Mouse (Mus musculus): ENCODE data around the gene Ust.
"Not testable (repeated sequence)": the region's sequence is repeated elsewhere in the genome, so short reads cannot be mapped to it uniquely, and the experiment has no call there.

Ust gene

GRCm38 (mm10) chr10:8518141-8519013, at the start of gene Ust:
Ust (minus strand) TSS chr10:8518825.
- in situ Hi-C loops (cut with MseI, MboI): no loop called here

- in situ Hi-C loops (cut with MseI, MboI): no loop called here
These were observed 42.7 kb upstream of the Ust start for GRCm38 (mm10) chr10:8561366-8561765.

GRCm38 (mm10) chr10:8559566-8559965, 40.9 kb upstream of the Ust start:
- in situ Hi-C loops (cut with MseI, MboI): not testable (repeated sequence)

GRCm38 (mm10) chr10:8552239-8552638, 33.6 kb upstream of the Ust start:
- in situ Hi-C loops (cut with MseI, MboI): not testable (repeated sequence)

GRCm38 (mm10) chr10:8551601-8552000, 33.0 kb upstream of the Ust start:
- in situ Hi-C loops (cut with MseI, MboI): not testable (repeated sequence)

- in situ Hi-C loops (cut with MseI, MboI): no loop called here
These were observed 22.9 kb upstream of the Ust start for GRCm38 (mm10) chr10:8541514-8541913.

GRCm38 (mm10) chr10:8535445-8535844, 16.8 kb upstream of the Ust start:
- in situ Hi-C loops (cut with MseI, MboI): no loop called here

- in situ Hi-C loops (cut with MseI, MboI): no loop called here
These were observed 13.0 kb upstream of the Ust start for GRCm38 (mm10) chr10:8531651-8532050.

- in situ Hi-C loops (cut with MseI, MboI): no loop called here
These were observed 12.0 kb upstream of the Ust start for GRCm38 (mm10) chr10:8530505-8531051.

GRCm38 (mm10) chr10:8529173-8529572, 10.5 kb upstream of the Ust start:
- in situ Hi-C loops (cut with MseI, MboI): no loop called here

GRCm38 (mm10) chr10:8525354-8525753, 6.7 kb upstream of the Ust start:
- in situ Hi-C loops (cut with MseI, MboI): no loop called here

- in situ Hi-C loops (cut with MseI, MboI): no loop called here
These were observed 2.9 kb upstream of the Ust start for GRCm38 (mm10) chr10:8521536-8521935.

- in situ Hi-C loops (cut with MseI, MboI): no loop called here
These were observed 2.3 kb upstream of the Ust start for GRCm38 (mm10) chr10:8520766-8521395.

GRCm38 (mm10) chr10:8519014-8519491, 428 bp upstream of the Ust start:
- in situ Hi-C loops (cut with MseI, MboI): no loop called here

GRCm38 (mm10) chr10:8517591-8518140, 959 bp downstream of the Ust start:
- in situ Hi-C loops (cut with MseI, MboI): no loop called here

- in situ Hi-C loops (cut with MseI, MboI): no loop called here
These were observed 1.6 kb downstream of the Ust start for GRCm38 (mm10) chr10:8516916-8517524.

- in situ Hi-C loops (cut with MseI, MboI): no loop called here
These were observed 4.9 kb downstream of the Ust start for GRCm38 (mm10) chr10:8513690-8514089.

GRCm38 (mm10) chr10:8512222-8512621, 6.4 kb downstream of the Ust start:
- in situ Hi-C loops (cut with MseI, MboI): no loop called here

GRCm38 (mm10) chr10:8511760-8512159, 6.9 kb downstream of the Ust start:
- in situ Hi-C loops (cut with MseI, MboI): no loop called here

- in situ Hi-C loops (cut with MseI, MboI): no loop called here
These were observed 12.4 kb downstream of the Ust start for GRCm38 (mm10) chr10:8506247-8506573.

- in situ Hi-C loops (cut with MseI, MboI): no loop called here
These were observed 13.0 kb downstream of the Ust start for GRCm38 (mm10) chr10:8505346-8506246.
